Mouse (Mus musculus) lung, embryonic 14.5 days (tissue): Measurements from ENCODE around the gene Elob. TPM values are rescaled to one million over a fixed set of nuclear protein-coding genes. Genes with fewer than 3 reads are reported as not detected.

Experiments used
- ATAC-seq: fragments of 200-750 bp; cut with Nextera tagmentation; 2 replicates; pipeline ENCODE4 v1.8.0; 2017; ENCODE audit warnings: mild to moderate bottlenecking, moderate TSS enrichment, moderate library complexity; ENCODE audit not compliant: insufficient read depth
- DNase-seq: peaks from one replicate; pipeline ENCODE4 v3.0.0-alpha.2; 2015
- H3K27ac ChIP-seq: fragments of 300-500 bp; sonication (generic); 2 replicates; pipeline ENCODE4 v1.5.1; 2014; ENCODE audit warnings: low read depth, mild to moderate bottlenecking, moderate library complexity
- H3K27me3 ChIP-seq: fragments of 300-500 bp; sonication (generic); 2 replicates; pipeline ENCODE4 v1.6.1; 2014; ENCODE audit warnings: low read length, control low read depth; ENCODE audit not compliant: insufficient read depth
- H3K36me3 ChIP-seq: fragments of 300-500 bp; sonication (generic); 2 replicates; pipeline ENCODE4 v1.6.1; 2014; ENCODE audit warnings: control low read depth; ENCODE audit not compliant: insufficient read depth
- H3K4me1 ChIP-seq: fragments of 300-500 bp; sonication (generic); 2 replicates; pipeline ENCODE4 v1.6.1; 2014; ENCODE audit warnings: antibody characterized with exemption, control low read depth; ENCODE audit not compliant: insufficient read depth
- H3K4me2 ChIP-seq: fragments of 300-500 bp; sonication (generic); 2 replicates; pipeline ENCODE4 v1.6.1; 2014; ENCODE audit warnings: mild to moderate bottlenecking
- H3K4me3 ChIP-seq: fragments of 300-500 bp; sonication (generic); 2 replicates; pipeline ENCODE4 v1.5.1; 2014; ENCODE audit warnings: low read depth, low read length
- H3K9ac ChIP-seq: fragments of 300-500 bp; sonication (generic); 2 replicates; pipeline ENCODE4 v1.6.1; 2014
- H3K9me3 ChIP-seq: fragments of 300-500 bp; sonication (generic); 2 replicates; pipeline ENCODE4 v1.6.1; 2016; ENCODE audit warnings: low read depth, low read length, control low read depth
- CTCF ChIP-seq: IDR thresholded peaks from 2 replicates; pipeline ENCODE4 v1.5.1; 2016; ENCODE audit warnings: antibody characterized with exemption, low read depth
- WGBS: fragments of 180-500 bp; shearing (Covaris S2); extraction: QIAGEN DNeasy Blood & Tissue Kit; methylation state at CpG from one replicate; pipeline ENCODE4 v1.1.7; 2014; 5-methylcytosine and 5-hydroxymethylcytosine counted together
- polyA plus RNA-seq: library from polyadenylated mRNA; unstranded; fragments of >200 nt; fragmentation: Nextera tagmentation; extraction: Ambion mirVana; gene quantifications from 2 replicates; pipeline ENCODE4 v1.2.1, GENCODE M21; 2014

Elob gene
- polyA plus RNA-seq, 1 experiment from 2014 or later, result 1,057 TPM

DNA sequence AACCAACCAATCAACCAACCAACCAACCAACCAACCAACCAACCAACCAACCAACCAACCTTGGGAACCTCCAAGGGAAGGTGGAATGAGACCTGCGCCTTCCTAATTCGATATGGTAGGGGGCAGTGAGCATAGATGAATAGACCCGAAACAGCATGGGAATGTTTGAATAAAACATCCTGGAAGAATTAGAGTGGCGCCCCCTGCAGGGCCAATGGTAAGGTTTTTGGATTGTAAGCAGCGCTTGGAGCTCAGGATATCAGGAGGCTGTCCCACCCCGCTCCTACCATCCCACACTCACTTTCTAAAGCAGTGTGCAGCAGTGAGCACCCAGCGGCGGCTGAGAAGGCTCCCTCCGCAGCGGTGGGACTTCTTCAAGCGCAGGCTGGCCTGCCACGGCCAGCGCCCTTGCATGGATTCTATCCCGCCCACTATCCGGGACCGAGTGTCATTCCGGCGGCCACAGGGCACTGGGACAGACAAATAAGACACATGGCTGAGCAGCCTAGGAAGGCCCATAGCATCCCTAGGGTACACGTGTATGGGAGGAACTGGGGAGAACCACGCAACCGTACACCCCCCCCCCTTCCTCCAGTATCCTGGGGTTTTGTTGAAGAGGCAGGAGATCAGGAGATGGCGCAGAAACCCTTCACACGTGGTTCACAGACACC lies 14.3 kb upstream of the Elob start:
- Histone ChIP-seq H3K9ac (no peak overlapping the region), H3K4me2 (peak overlapping the region; percentile 48), H3K4me1 (no peaks in the 10 kb centered on the region), H3K9me3 (no peaks in the 10 kb centered on the region), H3K36me3 (no peaks in the 10 kb centered on the region), H3K27ac (no peak overlapping the region), H3K27me3 (0 out of 2 replicates have a peak, but pooled peaks cover 3% of the 10 kb centered on the region), H3K4me3 (no peak overlapping the region)
- DNase-seq (peak; percentile 12), ATAC-seq (no peak)
- TF ChIP-seq CTCF, result 0 out of 2 replicates have a peak, but pooled peaks have one; percentile 27
- 46% methylated on average over 23 of the region's 23 CpGs for WGBS

DNA sequence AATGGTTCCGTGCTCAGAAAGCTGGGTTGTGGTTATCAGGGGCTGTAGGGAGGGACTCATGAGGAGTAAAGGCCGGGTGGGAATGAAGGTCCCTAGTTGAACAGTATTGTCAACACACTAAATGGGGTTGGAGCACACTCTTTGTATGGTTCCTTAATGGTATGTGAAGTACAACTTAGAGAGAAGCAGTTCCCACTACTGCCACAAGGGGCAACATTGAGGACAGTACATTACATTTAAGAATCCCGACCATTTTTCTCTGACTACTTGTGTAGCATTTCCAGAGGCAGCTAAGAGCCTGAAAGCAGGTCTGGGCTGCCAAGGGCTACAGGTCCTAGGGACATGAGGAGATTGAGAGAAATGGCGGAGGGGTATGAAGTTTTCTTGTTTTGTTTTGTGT lies 12.2 kb upstream of the Elob start:
- Histone ChIP-seq H3K9me3 (no peaks in the 10 kb centered on the region), H3K4me3 (no peak overlapping the region), H3K27ac (no peak overlapping the region), H3K27me3 (0 out of 2 replicates have a peak, but pooled peaks cover 3% of the 10 kb centered on the region), H3K36me3 (no peaks in the 10 kb centered on the region), H3K9ac (no peak overlapping the region), H3K4me1 (no peaks in the 10 kb centered on the region), H3K4me2 (no peak overlapping the region)
- 30% methylated on average over 4 of the region's 4 CpGs for WGBS
- ATAC-seq (peak; percentile 32; the same call in 1 of the 2 replicates), DNase-seq (peak; percentile 91)
- TF ChIP-seq CTCF, result peak; percentile 84

DNA sequence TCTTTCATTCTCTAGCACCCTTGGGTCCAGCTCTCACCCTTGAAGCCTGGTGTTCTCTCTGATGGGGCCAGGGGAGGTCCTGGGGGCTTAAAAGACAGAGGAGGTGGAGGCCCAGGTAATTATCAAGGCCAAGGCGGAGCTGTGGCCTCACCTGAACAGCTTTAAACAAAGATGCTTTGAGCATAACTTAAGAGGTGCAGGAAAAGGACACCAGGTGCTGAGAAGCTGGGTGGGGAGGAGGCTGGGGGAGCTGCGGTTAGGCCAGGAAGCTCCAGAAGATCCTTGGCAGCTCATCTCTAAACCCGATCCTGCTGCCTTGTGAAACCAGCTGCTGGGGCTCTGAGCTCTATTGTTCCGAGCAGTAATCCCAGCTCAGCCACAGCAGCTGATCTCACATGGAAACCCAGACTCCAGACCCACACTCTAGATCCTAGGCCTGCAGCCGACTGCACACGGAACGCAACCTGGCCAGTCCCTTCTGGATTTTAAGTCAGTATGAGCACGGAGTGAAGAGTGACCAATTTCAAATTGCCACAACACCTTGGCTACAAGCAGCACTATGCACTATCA lies 7.2 kb upstream of the Elob start, which contains the start of gene Prss33:
Gene Prss33 (minus strand): TSS at position 51 of the 570 bp plus-strand sequence.
- DNase-seq (no peak), ATAC-seq (no peak)
- H3K4me1 ChIP-seq, result no peaks in the 10 kb centered on the region
- no peaks in the 10 kb centered on the region for H3K9me3 ChIP-seq
- peaks cover 3% of the 10 kb centered on the region; the same call in 1 of the 2 replicates for H3K27me3 ChIP-seq
- no peak within 1 kb of the TSS for H3K4me2 ChIP-seq
- H3K9ac ChIP-seq, result no peak within 1 kb of the TSS
- no peaks in the 10 kb centered on the region for H3K36me3 ChIP-seq
- 66% methylated on average over 8 of the region's 8 CpGs for WGBS
- no peak within 1 kb of the TSS for H3K27ac ChIP-seq
- H3K4me3 ChIP-seq, result no peak within 1 kb of the TSS
- TF ChIP-seq CTCF, result no peak

DNA sequence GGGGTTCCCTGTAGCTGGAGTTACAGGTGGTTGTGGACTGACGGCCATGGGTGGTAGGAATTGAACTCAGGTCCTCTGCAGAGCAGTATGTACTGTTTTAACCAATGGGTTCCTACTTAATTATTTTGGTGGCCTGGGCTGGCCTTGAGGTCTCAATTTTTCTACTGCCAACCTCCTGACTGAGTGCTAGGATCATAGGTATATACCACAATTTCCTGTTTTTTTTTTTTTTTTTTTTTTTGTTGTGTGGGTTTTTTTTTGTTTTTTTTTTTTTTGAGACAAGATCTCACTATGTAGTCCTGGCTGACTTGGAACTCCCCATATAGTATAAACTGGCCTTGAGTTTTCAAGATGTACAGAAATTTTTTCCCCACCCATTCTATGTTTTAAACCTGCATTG lies 2.3 kb upstream of the Elob start:
- DNase-seq, result no peak
- Histone ChIP-seq H3K27ac (no peak overlapping the region), H3K27me3 (peaks cover 3% of the 10 kb centered on the region; the same call in 1 of the 2 replicates), H3K4me1 (0 out of 2 replicates have a peak, but pooled peaks cover 5% of the 10 kb centered on the region), H3K9me3 (peaks cover 5% of the 10 kb centered on the region; the same call in 1 of the 2 replicates), H3K36me3 (peaks cover 12% of the 10 kb centered on the region), H3K9ac (no peak overlapping the region), H3K4me3 (no peak overlapping the region), H3K4me2 (no peak overlapping the region)
- WGBS, result 92% methylated on average over 1 of the region's 1 CpGs
- TF ChIP-seq CTCF, result no peak
- no peak for ATAC-seq

DNA sequence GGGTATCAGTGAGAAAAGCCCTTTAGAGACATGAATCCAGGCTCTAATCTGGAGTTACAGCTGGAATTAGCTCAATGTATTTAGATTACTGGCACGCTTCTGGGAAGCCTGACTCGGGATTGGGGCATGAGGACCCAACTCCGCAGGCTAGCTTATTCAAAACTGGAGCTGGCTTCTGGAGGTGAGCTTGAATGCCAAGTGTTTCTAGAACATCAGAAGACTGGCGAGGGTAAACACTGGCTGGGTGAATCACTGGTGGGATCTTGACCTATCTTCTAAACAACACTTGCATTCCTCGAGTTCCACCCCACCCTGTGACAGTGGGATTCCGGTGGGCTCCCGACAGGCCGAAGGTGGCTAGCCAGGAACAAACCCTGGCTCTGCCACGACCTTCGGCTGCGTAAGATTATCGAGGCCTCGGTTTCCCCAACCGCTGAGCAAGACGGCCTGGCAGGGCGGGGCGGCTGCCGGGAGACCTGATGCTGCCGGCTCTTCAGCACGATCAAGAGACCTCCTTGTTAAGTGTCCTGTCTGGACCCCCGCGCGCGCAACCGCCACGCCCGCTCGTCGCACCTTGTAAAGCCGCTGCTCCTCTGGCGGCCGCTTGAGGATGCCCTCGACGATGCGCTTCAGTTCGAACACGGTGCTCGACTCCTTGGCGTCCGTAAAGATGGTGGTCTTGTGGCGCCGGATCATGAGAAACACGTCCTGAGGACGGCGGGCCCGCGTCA lies 500 bp downstream of the Elob start:
- Histone ChIP-seq H3K4me3 (peak overlapping the region; percentile 83), H3K27ac (peak overlapping the region; percentile 94), H3K4me2 (peak overlapping the region; percentile 74), H3K9ac (peak overlapping the region; percentile 83), H3K36me3 (peaks cover 40% of the 10 kb centered on the region), H3K9me3 (peaks cover 5% of the 10 kb centered on the region; the same call in 1 of the 2 replicates), H3K4me1 (0 out of 2 replicates have a peak, but pooled peaks cover 5% of the 10 kb centered on the region), H3K27me3 (peaks cover 3% of the 10 kb centered on the region; the same call in 1 of the 2 replicates)
- TF ChIP-seq CTCF, result peak; percentile 51
- ATAC-seq, result peak; percentile 79
- peak; percentile 68 for DNase-seq
- WGBS, result under 1% methylated on average over 47 of the region's 47 CpGs

DNA sequence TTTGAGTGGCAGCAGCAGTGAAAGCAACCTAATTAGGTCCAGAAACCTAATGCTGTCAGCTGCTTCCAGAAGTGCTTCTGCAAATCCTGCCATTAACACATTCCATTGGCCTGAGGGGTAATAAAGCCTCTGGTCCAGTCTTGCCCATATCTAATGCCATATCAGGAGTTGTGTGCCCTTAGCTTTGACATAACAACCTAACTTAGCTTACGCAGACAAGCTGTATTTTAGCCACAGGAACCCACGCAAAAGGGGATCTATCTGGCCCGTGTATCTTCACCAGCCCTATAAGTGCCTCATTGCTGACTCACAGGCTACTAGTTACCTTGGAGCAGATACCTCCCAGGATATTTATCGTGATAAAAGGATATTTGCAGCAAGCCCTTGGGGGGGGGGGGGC lies 3.3 kb downstream of the Elob start:
- peaks cover 5% of the 10 kb centered on the region; the same call in 1 of the 2 replicates for H3K9me3 ChIP-seq
- DNase-seq (no peak), ATAC-seq (no peak)
- no peaks in the 10 kb centered on the region for H3K27me3 ChIP-seq
- H3K9ac ChIP-seq, result no peak overlapping the region
- no peak overlapping the region for H3K4me2 ChIP-seq
- 79% methylated on average over 4 of the region's 4 CpGs for WGBS
- H3K4me1 ChIP-seq, result 0 out of 2 replicates have a peak, but pooled peaks cover 5% of the 10 kb centered on the region
- TF ChIP-seq CTCF, result no peak
- peaks cover 69% of the 10 kb centered on the region for H3K36me3 ChIP-seq
- no peak overlapping the region for H3K27ac ChIP-seq
- H3K4me3 ChIP-seq, result no peak overlapping the region
